ENCODE assay signal across 21 mouse cellular contexts in the genomic region with DNA sequence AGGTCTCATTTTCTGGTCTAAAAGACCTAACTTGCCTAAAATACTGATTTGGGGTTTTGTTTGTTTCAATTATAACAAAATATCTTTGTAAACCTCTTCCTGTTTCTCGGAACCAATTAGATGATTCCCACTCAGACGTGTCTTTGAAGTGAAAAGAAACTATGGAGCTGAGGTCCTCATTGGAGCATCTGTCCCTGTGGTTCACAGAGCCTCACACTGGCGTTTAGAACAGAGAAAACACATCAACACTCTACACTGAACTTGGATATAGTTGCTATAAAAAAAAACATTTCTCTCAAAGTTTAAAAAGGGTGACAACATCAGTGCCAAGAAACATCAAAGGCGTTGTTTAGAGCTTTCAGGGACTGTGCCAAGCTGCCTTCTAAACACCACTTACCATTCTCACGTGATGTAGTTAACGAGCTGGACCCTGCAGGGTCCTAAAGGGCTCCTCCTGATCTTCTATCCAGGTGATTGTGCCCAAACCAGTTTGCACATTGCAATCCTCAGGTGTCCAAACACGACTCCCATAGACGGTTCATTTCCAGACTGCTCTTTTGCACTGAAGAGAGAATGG.
A peak's percentile ranks its signal among the peaks of the same experiment; 100 is the strongest.
DNase-seq lines count a peak whose midpoint lies in the region; ATAC-seq and TF ChIP-seq lines count a peak whose summit lies in the region.
"Had no signal": no experiment of that assay in that cellular context is flagged by ENCODE, and none has a peak within 500 bp of the region (broad histone marks: within the 10 kb centered on the region; RNA-seq: fewer than 3 reads in every experiment).

No protein-coding gene starts in this region.

- no peak for ATAC-seq in kidney, postnatal 0 days (replicated peaks; ENCODE audit: low FRiP score, low read depth)
- peak; percentile 54 for ATAC-seq in lung, embryonic 16.5 days (ENCODE audit: low read depth)
- peak; percentile 68; the same call in 1 of the 2 replicates for ATAC-seq in forebrain, embryonic 14.5 days
- ATAC-seq: activated CD4-positive, CD25-positive, alpha-beta regulatory T cell, adult 4 months; hindbrain, postnatal 0 days; intestine, embryonic 15.5 days had no signal

- H3K27ac ChIP-seq in kidney, postnatal 0 days = no peak overlapping the region
- no peak overlapping the region for H3K27ac ChIP-seq in lung, embryonic 16.5 days (ENCODE audit: low read length)
- H3K27ac ChIP-seq in forebrain, embryonic 14.5 days (ENCODE audit: low read depth, low read length) = no peak overlapping the region
- H3K27ac ChIP-seq: hindbrain, postnatal 0 days; intestine, embryonic 15.5 days; limb, embryonic 12.5 days; midbrain, embryonic 10.5 days; neural tube, embryonic 13.5 days had no signal

- H3K36me3 ChIP-seq in kidney, postnatal 0 days (ENCODE audit: insufficient read depth, low read length) = no peaks in the 10 kb centered on the region
- H3K36me3 ChIP-seq in lung, embryonic 16.5 days (ENCODE audit: control insufficient read depth, insufficient read depth, low read length) = no peaks in the 10 kb centered on the region
- no peaks in the 10 kb centered on the region for H3K36me3 ChIP-seq in forebrain, embryonic 14.5 days (ENCODE audit: control insufficient read depth, insufficient read depth, low read length)
- H3K36me3 ChIP-seq: intestine, embryonic 15.5 days; limb, embryonic 12.5 days; midbrain, embryonic 10.5 days; neural tube, embryonic 13.5 days had no signal

- no peak overlapping the region for H3K4me3 ChIP-seq in kidney, postnatal 0 days (replicated peaks; ENCODE audit: low read depth, low read length)
- H3K4me3 ChIP-seq in lung, embryonic 16.5 days (ENCODE audit: low read length) = no peak overlapping the region
- no peak overlapping the region for H3K4me3 ChIP-seq in forebrain, embryonic 14.5 days (ENCODE audit: low read depth, low read length)
- H3K4me3 ChIP-seq: intestine, embryonic 15.5 days; limb, embryonic 12.5 days; midbrain, embryonic 10.5 days; neural tube, embryonic 13.5 days had no signal

- TF ChIP-seq CTCF in kidney, postnatal 0 days (IDR thresholded peaks at IDR 0.05; ENCODE audit: low read depth) = no peak
- no peak for TF ChIP-seq CTCF in brain, embryonic 14.5 days (IDR thresholded peaks at IDR 0.05; ENCODE audit: borderline replicate concordance, extremely low read depth, insufficient read depth, insufficient read length)

- no peak overlapping the region for H3K9ac ChIP-seq in kidney, postnatal 0 days (ENCODE audit: low read depth, low read length)
- H3K9ac ChIP-seq in lung, embryonic 16.5 days (ENCODE audit: low read length) = no peak overlapping the region
- H3K9ac ChIP-seq in forebrain, embryonic 14.5 days (ENCODE audit: low read length) = no peak overlapping the region
- H3K9ac ChIP-seq: intestine, embryonic 15.5 days; limb, embryonic 12.5 days; neural tube, embryonic 13.5 days had no signal

- no peaks in the 10 kb centered on the region for H3K4me1 ChIP-seq in kidney, postnatal 0 days (replicated peaks; ENCODE audit: insufficient read depth, low read length)
- peaks cover 10% of the 10 kb centered on the region for H3K4me1 ChIP-seq in lung, embryonic 16.5 days (replicated peaks; ENCODE audit: control insufficient read depth, insufficient read depth, low read length)
- peaks cover 4% of the 10 kb centered on the region; the same call in 1 of the 2 replicates for H3K4me1 ChIP-seq in forebrain, embryonic 14.5 days (ENCODE audit: control insufficient read depth, insufficient read depth, low read length)
- H3K4me1 ChIP-seq: intestine, embryonic 15.5 days had no signal

- 58% methylated on average over 8 of the region's 8 CpGs for WGBS in kidney, postnatal 0 days
- WGBS in lung, embryonic 16.5 days = 45% methylated on average over 8 of the region's 8 CpGs
- WGBS in forebrain, embryonic 14.5 days = 33% methylated on average over 8 of the region's 8 CpGs

- H3K9me3 ChIP-seq in kidney, postnatal 0 days (replicated peaks; ENCODE audit: low read length) = no peaks in the 10 kb centered on the region
- H3K9me3 ChIP-seq in lung, embryonic 16.5 days (ENCODE audit: control insufficient read depth, low read length) = no peaks in the 10 kb centered on the region
- no peaks in the 10 kb centered on the region for H3K9me3 ChIP-seq in forebrain, embryonic 14.5 days (replicated peaks; ENCODE audit: control insufficient read depth, low read length)
- H3K9me3 ChIP-seq: intestine, embryonic 15.5 days; limb, embryonic 12.5 days; midbrain, embryonic 10.5 days; neural tube, embryonic 13.5 days had no signal

- DNase-seq in kidney, postnatal 0 days (ENCODE audit: low spot score) = peak; percentile 30
- no peak for DNase-seq in kidney, postnatal 36 days
- no peak for DNase-seq in lung, postnatal 25 days (ENCODE audit: low spot score)
- peak; percentile 77 for DNase-seq in brain, embryonic 14.5 days (ENCODE audit: low read depth)
- DNase-seq in forebrain, embryonic 14.5 days (ENCODE audit: low spot score) = peak; percentile 62
- DNase-seq in thymus, adult 18-20 months = no peak
- no peak for DNase-seq in right cerebral cortex, adult 18-20 months
- DNase-seq: adrenal gland, adult 2 months; B cell, adult 2 months; cerebellum, adult 2 months; cerebellum, postnatal 14 days; kidney, adult 2 months; layer of hippocampus, adult 9-11 months had no signal

- H3K27me3 ChIP-seq in kidney, postnatal 0 days (ENCODE audit: insufficient read depth, low read length) = no peaks in the 10 kb centered on the region
- no peaks in the 10 kb centered on the region for H3K27me3 ChIP-seq in lung, embryonic 16.5 days (ENCODE audit: control insufficient read depth, insufficient read depth, low read depth, low read length)
- no peaks in the 10 kb centered on the region for H3K27me3 ChIP-seq in forebrain, embryonic 14.5 days (replicated peaks; ENCODE audit: control insufficient read depth, insufficient read depth, low read length)
- H3K27me3 ChIP-seq: intestine, embryonic 15.5 days; limb, embryonic 12.5 days; neural tube, embryonic 13.5 days had no signal

- H3K4me2 ChIP-seq in kidney, postnatal 0 days (ENCODE audit: low read length) = no peak overlapping the region
- no peak overlapping the region for H3K4me2 ChIP-seq in lung, embryonic 16.5 days (ENCODE audit: low read depth, low read length)
- no peak overlapping the region for H3K4me2 ChIP-seq in forebrain, embryonic 14.5 days (ENCODE audit: low read length)
- H3K4me2 ChIP-seq: intestine, embryonic 15.5 days; limb, embryonic 12.5 days; liver, embryonic 11.5 days; neural tube, embryonic 13.5 days had no signal

- no peak for TF ChIP-seq POLR2A in brain, embryonic 14.5 days (IDR thresholded peaks at IDR 0.05; ENCODE audit: borderline replicate concordance, extremely low read depth, insufficient read depth, insufficient read length, poor library complexity, severe bottlenecking)

Comparison
In these comparisons a context has a peak if more than half of its experiments do, and no peak if none do; other contexts are left out.
1. DNase-seq: peak in kidney, postnatal 0 days (single experiment), brain, embryonic 14.5 days (single experiment) and forebrain, embryonic 14.5 days (single experiment); none in kidney, postnatal 36 days (0 of 2), lung, postnatal 25 days (single experiment), thymus, adult 18-20 months (0 of 2) and right cerebral cortex, adult 18-20 months (single experiment).